Mouse (Mus musculus) hematopoietic stem cell, adult 5-6 weeks (primary cell): ENCODE data around the gene Ankdd1a. TPM values are rescaled to one million over a fixed set of nuclear protein-coding genes. Genes with fewer than 3 reads are reported as not detected.

Experiments used
- ATAC-seq, 2 experiments: fragments of 125-278 bp in 1 of 2; replicated peaks in 1 of 2; 2 replicates each; pipeline ENCODE4 v1.8.0; 2016 to 2017; ENCODE audit warnings: inconsistent platforms in 2 of 2, mild to moderate bottlenecking in 2 of 2, moderate number of reproducible peaks in 2 of 2, low read depth in 1 of 2, moderate TSS enrichment in 1 of 2; ENCODE audit not compliant: low FRiP score in 2 of 2, poor library complexity in 2 of 2, severe bottlenecking in 2 of 2, insufficient read depth in 1 of 2, low TSS enrichment in 1 of 2
- total RNA-seq: library from RNA; stranded (forward); fragments of 172-1452, 232-1000 nt; gene quantifications from 2 replicates; pipeline ENCODE4 v1.2.3, GENCODE M21; 2017

Ankdd1a gene
- total RNA-seq, 1 experiment from 2014 or later = not detected

DNA sequence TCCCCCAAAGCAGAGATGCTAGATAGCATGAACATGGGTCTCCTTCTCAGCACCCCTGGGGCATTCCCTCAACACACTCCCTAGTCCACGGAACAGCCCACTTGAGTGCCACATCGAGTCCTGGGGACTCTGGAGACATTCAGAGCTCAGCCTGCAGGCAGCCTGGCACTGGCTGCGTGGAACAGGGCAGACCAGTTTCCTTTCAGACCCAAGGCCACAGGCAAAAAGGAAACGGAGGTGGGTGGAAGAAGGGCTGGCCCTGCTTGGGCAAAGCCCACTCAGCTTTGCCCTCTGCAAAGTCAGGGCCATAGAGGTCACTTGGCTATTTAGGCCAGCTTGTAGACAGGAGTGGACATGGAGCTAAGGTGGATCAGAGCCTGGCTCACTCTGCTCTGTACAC, 27.9 kb upstream of the Ankdd1a start:
- no peak for ATAC-seq

GRCm38 (mm10) chr9:65547111-65547510, 27.1 kb upstream of the Ankdd1a start:
- ATAC-seq = no peak

DNA sequence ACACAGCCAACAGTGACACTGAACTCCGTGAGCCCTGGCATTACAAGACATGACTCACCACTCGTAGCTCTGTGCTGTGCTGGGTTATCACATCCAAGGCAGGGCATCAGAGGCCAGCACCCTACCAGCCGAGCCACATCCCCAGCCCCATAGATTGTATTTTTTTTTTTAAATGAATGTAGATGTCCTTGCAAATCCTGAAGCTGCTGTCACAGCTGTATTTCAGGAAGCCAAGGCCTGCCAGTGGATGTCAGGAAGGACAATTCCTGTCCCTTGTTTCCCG, 26.4 kb upstream of the Ankdd1a start:
- ATAC-seq = no peak

GRCm38 (mm10) chr9:65545635-65546412, 25.8 kb upstream of the Ankdd1a start:
- peak; percentile 61 to 63 for ATAC-seq

GRCm38 (mm10) chr9:65542111-65542524, 22.1 kb upstream of the Ankdd1a start:
- peak; percentile 58 to 66 for ATAC-seq

DNA sequence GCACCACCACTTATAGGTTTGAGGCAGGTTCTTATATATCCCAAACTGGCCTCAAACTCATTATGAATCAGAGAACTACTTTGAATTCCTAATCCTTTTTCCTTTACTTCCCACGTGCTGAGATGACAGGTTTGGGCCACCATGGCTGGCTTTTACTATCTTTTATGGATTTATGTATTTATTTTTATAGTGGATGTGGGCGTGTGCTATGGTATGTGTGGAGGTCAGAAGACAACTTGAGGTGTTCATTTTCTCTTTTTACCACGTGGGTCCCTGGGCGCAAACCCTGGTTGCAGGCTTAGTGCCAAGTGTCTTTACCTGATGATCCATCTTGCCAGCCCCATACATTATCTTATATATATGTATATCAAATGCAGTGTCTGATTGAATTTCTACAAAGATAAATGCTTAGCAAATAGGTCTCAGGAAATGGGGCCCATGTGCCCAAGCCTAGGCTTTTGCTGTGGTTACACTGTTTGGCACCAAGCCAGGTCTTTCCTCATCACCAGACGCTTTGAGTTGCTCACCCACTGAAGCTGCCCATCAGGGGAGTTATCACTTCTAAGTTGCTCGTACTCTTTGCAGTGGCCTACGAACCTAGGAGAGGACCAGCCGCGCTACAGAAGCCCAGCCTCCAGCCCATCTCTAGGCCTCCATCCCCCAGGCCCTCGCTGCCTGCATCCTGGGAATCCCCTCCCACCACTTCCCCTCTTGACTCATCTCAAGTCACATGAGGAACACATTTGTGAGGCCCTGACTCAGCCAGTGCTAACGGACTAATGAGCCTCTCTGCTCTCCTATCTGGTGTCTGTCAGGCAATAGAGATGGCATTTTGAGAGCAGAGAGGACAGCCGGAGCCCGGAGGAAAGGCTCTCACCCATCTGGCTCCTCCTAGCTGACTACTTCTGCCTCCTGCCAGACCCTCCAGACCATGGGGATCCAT, 21.4 kb upstream of the Ankdd1a start:
- peak; percentile 72 to 82 for ATAC-seq

DNA sequence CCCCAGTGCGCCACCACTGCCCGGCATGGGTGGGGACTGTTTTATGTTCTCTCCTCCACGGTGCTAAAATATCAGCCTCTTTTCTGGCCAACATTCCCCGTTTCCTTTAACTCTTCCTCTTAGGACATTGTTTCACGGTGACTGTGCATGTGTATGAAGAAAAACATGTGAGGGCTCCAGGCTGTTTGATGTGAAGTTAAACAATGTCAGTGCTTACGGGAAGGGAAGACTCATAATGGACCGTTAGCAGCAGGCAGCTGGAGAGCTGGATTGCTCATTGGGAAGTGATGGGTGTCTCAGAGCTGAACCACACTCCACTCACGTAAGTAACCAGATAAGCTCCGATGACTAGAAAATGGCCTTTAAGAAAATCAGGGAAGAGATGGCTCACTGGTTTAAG, 19.7 kb upstream of the Ankdd1a start:
- no peak for ATAC-seq

DNA sequence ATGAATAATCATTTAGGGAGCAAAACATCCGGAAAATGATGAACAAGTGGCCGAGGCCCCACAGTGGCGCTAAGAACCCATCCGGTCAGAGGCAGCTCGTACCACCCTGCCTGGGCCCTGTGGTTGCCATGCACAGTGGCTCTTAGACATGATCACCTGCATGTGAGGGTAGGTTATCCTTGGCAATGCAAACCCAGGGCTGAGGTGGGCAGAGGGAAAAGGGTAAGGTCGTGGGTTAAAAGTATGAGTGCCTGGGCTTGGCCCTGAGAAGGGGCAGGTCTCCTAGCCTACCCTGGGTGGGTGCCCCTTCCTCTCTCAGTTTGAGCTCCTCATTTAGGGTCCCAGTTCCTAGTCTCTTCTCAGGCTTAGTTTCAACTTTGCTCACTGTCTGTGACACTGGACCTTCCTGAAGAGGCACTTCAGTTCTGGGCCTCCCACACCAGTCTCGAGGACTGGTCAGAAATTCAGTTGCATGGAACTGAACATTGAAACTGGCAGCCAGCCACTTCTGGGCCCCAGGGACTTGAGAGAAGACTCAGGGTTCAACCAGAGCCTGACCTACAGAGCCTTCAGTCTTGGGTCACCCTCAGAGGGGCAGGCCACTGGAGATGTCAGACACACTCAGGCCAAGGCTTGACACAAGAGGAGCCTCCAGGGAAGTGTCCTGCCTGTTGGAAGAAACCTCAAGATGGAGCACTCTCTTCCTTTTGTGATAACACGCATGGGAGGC, 18.1 kb upstream of the Ankdd1a start:
- no peak for ATAC-seq

DNA sequence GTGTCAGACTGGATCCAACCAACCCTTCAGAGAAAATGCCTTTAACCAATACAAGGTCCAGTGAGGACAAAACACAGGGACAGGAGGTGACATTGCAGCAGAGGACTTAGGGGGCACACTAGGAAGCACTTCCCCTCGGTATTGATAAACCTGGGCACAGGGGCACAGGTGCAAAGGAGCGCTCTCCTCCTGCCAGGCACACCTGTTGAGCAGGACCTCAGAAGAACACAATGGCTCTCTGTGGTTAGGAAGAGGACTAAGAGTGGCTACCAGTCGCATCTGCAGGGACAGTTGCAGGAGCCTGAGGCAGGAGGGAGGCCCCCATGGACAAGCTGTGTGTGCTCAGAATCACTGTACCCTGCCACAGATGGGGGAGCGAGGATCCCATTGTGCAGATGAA, 16.5 kb upstream of the Ankdd1a start:
- no peak for ATAC-seq

DNA sequence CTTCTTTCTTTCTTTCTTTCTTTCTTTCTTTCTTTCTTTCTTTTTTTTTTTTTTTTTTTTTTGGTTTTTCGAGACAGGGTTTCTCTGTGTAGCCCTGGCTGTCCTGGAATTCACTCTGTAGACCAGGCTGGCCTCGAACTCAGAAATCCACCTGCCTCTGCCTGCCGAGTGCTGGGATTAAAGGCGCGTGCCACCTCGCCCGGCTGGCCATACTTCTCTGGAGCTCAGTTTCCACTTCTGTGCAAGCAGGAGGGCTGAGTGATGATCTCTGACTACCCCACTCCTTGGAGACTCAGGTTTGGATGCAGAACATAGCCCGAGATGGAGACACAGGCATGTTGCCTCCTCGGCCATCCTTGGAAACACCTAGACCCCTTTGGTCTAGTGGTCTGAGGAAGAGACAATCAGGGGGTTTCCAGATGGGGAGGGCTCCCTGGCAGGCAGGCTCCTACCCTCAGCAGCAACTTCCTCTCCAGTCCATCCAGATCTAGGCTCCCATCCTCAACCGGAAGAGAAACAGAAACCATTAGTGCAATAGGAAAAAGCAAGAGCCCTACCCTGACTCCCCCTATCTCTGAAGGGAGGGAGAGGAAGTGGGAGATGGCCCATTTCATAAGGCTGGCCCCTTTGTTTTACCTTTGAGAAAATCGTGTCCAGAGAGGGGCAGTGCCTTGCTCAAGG, 15.9 kb upstream of the Ankdd1a start:
- peak; percentile 57 to 73 for ATAC-seq

- peak; percentile 64 to 66 for ATAC-seq
Observed at GRCm38 (mm10) chr9:65535191-65535722, 15.3 kb upstream of the Ankdd1a start.

- no peak for ATAC-seq
Observed at GRCm38 (mm10) chr9:65534111-65534510, 14.1 kb upstream of the Ankdd1a start.

- no peak for ATAC-seq
Observed at GRCm38 (mm10) chr9:65532986-65533385, 13.0 kb upstream of the Ankdd1a start.

DNA sequence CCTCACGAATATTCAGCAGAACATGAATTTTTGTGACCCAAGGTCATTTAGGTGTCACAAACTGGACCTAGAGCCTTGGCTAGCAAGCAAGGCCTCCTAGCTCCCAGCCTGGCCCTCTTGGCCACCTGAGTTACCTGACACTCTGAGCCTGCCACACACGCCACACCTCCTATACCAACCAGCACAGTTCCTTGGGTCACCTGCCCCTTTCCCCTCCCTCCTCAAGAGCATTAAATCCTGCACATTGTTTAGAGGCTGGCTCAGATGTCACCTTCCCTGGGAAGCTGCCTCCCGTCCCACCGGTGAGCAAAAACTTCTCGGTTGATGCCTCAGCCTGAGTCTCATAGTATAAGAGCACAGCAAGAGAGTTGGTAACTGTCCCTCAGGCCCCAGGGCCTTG, 11.3 kb upstream of the Ankdd1a start:
- no peak for ATAC-seq

- ATAC-seq = no peak
Observed at GRCm38 (mm10) chr9:65529659-65530058, 9.7 kb upstream of the Ankdd1a start.

DNA sequence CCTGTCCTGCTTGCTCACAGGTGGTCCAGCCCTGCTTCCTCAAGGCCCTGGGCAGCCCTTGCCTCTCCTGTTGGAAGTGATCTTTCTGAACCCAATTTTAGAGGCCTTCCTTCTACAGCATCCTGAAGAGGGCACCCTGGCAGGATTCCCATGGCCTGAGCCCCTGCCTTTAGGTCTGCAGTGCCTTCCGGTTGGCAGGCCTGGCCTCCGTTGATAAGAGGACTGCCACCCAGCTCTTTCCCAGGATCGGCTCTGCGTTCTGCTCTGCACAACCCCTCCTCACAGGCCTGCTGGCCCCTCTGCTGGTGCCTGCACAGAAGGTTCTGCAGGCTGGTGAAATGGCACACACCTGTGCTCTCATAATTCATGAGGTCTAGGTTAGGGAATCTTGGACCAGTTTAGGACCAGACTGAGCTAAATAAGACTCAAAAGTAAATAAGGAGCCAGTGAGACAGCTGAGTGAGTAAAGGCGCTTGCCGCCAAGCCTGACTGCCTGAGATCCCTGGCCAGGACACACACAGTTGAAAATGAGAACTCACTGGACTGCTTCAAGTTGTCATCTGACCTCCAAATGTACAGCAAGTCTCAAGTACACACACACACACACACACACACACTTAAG, 8.5 kb upstream of the Ankdd1a start:
- ATAC-seq = peak; percentile 60 to 73
